Mouse (Mus musculus) thymus, postnatal 25 days (tissue): ENCODE results near the gene Gm5148.
A peak's percentile ranks its signal among the peaks of the same experiment; 100 is the strongest.

Experiments
- DNase-seq: peaks from one replicate; pipeline ENCODE4 v3.0.0; 2022

The Gm5148 gene

DNA sequence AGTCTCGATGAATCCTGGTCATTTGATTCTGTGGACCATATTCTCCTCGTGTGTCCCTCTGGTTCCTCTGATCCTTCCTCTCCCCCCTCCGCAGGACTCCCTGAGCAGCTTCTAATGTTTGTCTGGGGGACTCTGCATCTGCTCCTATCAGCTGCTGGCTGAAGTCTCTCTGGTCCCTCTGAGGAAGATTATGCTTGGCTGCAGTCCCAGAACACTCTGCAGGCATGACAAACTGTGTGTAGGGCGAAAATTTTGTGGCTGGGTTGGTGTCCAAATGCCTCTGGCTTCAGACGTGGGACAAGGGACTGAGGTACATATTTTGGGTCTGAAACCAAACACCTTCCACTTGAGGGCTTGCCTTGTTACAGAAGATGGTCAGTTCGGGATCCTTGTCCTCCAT, 13.1 kb upstream of the Gm5148 start:
- no peak for DNase-seq

DNA sequence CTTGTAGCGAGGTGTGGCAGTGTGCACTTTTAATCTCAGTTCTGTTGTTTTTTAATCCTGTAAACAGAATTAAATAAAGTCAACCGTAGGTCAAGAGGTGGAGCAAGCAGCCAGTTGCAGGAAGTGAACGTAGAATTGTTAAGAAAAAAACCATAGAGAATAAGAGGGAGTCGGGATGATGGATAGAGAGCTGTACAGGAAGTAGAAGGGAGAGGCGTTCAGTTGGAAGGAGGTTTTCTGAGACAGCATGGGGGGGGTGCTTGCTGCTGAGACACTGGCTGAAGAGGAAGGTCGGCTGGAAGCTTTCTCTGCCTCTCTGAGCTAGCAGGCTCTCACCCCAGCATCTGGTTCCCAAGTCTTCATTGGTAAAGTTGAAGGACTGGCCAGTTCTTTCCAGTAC, 10.9 kb upstream of the Gm5148 start:
- no peak for DNase-seq

DNA sequence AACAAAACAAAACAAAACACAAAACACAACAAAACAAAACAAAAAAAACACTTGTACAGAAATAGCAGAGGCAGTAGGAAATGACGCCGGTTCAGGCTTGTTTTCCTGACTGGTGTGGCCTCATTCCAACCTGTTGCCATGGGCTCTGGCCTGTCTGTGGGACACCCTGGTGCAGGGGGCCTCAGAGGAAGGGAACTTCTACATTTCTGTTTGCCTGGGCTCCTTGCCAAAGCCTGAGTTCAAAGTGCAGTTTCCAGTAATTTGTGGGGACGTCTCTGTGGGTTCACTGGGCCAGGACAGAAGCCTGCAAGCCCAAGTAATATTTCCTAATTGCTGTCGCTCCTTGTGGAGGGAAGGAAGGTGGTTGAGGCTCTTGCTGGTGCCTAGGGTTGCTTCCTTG, 4.9 kb upstream of the Gm5148 start:
- DNase-seq, result no peak

DNA sequence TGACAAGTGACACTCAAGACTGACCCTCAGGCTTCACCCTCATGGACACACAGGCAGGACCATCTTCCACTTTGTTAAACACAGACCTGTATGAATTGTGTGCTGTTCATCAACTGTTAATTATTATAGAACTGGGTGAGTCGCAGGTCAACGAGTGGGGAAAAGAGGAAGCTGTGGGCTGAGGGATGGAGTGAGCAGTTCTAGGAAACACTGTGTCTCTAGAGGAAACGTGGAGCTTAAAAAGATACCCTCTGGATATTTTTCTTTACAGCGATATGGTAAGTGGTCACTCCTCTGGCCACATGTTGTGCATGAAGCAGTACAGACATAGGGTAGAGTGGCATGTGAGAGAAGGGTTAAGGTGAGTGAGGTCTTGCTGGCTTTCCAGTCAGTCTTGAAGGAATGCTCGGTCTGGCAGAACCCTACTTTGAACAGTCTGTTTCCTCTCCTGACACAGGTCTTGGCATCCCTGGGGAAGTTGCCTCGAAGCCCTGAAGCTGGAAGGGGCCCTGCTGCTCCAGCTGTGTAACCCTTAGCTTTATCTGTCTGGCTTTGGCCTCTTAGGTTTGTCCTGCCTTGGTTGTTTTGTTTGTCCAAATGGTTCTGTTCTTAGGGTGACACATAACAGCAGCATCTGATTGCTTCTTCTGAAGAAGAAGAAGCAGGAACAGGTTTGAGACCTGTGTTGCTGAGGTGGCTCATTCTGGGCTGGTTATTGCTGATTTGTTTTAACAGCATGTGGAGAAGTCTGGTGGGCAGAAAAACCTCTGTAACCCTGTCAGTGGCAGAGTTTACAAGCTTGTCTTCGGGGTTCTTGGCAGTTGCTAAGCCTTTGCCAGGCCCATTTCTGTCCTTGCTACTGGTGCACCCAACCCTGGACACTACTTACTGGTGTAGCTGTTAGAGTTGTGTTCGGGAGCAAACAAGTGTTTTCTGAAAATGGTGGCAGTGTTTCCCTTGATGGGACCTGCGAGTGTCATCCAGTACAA, 4.1 kb upstream of the Gm5148 start:
- DNase-seq, result no peak

DNA sequence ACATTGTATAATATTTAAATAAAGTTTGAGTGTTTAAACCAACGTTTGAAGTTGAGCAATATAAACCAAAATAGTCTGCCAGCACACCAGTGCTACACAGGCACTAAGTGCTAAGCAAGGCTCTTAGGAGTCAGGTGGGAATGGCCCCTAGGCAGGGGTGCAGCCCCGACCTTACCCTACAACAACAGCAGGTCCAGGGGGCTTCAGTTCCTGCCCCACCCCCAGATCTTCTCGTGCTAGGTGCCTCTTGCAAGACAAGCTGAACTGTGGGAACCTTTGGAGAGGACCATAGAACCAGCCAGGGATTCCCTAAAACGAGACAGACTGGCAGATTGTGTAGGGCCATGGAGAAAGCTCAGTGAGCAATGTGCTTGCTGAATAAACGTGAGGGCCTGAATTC, 3.1 kb upstream of the Gm5148 start:
- no peak for DNase-seq

DNA sequence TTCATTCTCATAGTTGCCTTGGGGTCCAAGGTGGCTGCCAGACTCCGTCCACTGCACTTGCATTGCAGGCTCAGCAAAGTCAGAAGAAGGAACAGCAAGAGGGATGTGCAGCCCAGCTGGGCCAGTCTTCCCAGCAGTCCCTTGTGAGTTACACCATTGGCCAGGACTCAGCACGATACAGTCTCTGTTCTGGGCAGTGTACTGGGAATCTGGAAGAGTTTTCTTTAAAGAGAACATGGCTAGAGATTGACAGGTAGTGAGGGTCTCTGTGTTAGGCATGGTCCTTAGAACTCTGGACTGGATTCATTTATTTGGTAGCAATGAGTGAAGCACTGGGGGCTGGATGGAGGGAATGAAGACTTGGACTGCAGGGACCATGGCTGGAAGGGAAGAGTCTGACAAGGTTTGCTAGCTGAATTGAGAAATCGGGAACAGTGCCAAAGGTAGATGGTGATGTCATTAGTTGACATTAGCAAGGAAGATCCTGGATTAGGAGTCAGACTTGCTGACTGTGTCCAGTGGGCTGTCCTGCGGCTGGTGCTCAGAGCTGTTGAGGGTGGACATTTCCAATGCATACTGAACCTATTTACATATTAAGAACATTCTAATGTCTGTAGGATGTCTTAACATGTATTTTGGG, 2.3 kb upstream of the Gm5148 start:
- no peak for DNase-seq

DNA sequence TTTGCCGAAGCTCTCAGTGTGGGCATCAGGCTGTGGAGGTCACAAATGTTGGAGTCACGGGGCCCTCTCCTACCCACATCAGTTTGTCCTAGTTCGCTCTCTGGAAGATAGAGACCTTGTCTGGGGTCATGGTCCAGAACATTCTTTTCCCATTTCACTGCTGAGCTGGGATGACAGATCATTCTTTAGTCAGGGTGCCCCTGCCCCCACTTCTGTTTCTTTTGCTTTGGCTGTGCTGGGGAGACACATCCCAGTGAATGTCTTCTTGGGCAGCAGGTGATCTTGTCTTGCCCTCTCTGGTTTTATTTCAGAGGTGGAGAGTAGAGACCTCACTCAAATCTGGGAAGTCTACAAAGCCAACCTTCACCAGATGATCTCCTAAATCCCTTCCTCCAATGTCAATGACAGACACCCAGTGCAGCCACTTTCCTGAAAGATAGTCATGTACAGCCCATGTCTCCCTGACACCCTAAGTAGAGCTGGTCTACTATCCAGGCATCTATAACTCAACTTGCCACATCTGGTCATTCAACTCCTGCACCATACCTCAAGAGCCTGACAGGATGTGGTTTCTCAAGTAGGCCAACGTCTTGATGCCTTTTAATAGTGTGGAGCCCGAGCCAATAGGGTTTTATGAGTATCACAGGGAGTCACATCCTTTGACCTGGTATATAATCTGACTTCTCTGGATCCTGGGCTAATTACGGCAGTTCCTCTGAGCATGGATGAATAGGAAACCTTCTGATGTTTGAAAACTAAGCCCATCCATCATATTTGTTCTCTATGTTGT, 851 bp upstream of the Gm5148 start:
- DNase-seq, result no peak

DNA sequence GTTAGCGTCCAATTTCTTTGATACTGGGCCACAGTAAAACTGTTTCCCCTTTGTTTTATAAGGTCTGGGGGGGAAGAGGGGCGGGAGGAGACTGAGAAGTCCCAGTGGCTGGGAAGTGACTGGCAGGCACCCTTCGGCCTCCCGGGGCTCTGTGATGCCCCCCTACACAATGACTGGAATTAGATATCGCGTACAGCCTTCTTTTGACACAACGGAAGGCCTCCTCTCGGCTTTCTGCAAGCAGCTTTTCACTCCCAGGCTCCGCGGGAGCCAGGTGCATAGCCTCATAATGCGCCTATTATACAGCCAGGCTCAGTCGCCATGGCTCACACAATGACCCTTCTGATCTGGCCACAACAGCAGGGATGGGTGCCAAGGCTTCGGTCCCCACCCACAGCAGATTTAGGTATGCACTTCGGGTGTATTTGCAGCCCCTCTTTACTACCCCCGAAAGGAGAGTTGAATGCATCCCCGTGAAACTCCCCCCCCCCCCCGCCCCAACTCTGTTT, 574 bp downstream of the Gm5148 start:
- no peak for DNase-seq

DNA sequence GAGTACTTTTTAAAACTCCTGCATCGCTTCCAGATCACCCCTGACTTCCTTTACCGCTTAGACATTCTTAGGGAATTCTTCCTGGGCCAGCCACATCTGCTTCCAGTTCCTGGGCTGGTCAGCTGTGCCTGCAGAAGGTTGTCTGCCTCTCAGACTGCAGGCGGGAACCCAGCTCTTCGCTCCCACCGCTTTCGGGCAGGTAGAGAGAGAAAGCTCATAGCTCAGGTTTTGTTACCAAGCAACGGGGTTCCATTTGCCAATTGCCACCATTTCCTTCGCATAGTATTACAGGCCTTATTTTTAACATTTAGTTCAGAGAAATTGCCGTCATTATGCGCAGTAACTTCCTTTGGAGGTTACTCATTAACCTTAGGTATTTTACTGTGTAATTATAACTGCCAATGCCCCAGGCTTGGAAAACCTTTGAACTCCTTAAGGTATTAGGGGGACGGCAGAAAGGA, 1.2 kb downstream of the Gm5148 start:
- DNase-seq, result no peak

DNA sequence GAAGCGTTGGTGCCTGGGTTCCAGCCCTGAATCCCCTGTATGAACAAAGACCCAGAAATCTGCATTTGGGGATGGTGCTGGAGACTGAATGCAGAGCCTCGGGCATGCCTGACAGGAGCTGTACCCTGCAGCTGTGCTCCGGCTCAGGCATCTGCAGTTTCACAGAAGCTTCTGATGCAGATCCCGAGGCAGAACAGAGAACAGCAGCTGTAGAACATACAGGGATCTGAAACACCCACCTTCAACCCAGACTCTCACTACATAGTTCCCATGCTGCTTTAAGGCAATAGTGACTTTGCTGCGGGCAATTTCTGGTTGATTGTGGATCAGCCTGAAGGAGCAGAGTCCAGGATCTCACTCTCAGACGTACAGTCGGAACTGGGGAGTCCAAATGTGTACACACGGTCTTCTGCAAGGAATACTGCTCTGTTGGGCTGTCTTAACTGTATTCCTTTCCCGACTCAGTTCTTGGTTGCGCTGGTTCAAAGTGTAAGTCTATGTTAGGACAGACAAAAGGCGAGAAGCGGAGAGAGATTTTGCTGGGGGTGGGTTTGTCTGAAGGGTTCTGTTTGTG, 1.7 kb downstream of the Gm5148 start:
- DNase-seq, result no peak

DNA sequence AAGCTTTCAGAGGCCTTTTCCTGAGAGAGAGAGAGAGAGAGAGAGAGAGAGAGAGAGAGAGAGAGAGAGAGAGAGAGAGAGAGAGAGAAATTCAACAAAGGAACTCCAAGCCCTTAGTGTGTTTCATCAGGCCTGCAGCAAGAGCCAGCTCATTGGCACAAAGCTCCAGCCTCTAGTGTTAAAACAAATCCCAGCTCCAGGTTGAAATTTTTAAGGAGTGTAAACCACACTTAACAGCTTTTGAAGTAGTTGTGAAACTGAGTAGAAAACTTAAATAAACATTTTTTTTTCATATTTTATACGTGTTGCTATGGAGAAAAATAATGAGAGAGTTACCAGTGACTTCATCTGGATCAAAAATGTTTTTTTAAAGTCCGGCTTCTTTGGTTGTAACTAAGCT, 7.3 kb downstream of the Gm5148 start:
- no peak for DNase-seq

DNA sequence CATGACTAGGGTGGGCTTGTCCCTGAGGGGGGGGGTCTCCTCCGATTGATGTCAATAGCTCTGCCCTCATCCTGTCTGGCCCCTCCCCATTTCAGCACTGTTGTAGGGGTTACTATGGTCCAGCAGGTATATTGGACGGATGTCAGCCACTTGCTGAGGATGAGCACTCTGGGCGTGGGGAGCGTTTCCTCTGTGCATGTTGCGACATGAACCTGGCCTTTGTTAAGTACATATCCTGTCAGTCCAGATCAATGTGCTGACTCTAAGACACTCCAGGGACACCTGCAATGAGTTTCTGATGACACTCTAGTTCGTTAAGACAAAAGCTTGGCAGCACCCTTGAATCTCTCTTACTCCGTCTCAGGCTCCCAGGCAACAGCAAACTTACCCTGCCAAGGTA, 8.6 kb downstream of the Gm5148 start:
- DNase-seq, result no peak

DNA sequence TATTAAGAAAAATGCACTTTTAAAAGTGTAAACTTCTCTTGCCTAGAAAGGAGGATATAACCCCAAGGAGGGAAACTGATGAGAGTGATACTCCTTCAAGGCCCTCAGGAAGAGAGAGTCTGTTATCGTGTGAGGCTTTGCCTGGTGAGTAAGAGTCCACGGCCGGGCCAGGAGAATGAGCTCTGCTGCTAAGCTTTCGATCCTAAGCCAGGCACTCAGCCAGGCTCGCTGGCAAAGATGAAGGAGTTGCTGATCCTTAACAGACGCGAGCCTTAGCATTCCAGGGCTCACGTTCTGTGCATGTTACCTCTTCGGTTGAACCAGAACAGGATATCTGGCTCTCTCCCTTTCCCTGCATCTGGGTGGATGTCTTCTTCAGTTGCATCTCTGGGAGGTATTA, 11.8 kb downstream of the Gm5148 start:
- no peak for DNase-seq

DNA sequence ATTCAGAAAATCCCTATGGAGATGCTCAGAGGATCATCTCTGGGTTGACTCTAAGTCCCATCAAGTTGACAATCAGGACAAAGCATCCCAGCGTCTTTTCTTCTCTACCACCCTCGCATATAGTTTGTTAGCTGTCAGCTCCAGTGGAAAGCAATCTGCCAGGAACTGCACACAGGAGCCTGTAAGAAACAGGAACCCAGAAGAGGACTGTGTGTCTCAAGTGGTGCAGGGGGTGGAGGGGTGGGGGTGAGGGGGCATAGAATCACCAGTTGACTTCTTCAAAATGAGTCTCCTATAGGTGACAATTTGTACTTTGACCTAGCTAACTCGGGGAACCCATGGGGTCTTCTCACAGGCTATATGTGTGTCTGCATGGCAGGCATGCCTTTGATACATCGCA, 12.7 kb downstream of the Gm5148 start:
- no peak for DNase-seq

DNA sequence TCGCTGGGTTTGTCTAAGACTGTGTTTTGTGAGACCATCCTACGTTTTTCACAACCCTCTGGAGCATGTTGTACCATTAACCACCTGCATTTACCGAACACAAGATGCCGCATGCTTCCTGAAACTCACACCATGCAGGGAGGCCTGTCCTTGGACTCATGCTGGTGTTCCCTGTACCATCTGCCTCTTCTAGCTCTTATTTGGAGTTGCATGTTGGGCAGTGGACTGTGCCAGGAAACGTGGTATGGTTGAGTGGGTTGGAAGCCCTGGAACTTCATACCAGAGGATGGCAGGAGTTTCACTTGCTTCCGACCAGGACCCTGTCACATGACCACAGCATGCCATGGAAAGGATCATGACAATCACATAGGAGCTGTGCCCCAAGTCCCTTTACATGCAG, 16.5 kb downstream of the Gm5148 start:
- DNase-seq, result no peak

DNA sequence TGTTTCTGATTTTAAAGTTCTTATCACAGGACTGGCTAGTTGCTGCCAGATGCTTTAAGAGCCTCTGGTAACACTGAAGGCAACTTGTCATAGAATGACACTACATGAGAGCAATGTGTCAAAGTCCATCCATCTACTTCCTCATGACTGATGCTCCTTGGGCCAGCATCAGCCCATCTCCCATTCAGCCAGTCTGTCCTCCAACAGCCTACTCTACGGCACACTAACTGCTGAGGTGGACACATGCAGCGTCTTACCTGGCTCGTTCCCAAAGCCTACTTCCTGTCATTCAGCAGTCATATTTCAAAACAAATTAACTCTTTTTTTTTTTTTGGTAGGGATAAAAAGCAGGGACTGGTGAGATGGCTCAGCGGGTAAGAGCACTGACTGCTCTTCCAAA, 17.9 kb downstream of the Gm5148 start:
- no peak for DNase-seq

DNA sequence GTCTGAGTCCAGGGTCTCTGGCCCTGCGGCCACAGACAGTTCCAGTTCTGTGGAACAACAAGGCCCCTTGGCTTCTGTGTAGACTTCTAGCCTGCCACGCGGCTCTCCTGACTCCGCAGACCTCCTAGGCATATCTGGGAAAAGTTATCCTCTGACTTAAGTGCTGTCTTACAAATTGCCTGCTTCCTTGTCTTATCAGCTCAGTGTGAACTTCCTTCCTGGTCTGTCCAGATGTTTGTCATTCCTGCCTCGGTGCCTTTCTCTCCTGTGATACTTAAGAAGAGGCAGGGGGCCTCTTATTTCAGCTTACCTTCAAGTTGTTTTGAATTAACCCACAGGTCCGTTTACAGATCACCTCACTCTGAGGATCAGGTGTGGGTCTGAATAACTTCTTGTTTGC, 18.9 kb downstream of the Gm5148 start:
- no peak for DNase-seq

DNA sequence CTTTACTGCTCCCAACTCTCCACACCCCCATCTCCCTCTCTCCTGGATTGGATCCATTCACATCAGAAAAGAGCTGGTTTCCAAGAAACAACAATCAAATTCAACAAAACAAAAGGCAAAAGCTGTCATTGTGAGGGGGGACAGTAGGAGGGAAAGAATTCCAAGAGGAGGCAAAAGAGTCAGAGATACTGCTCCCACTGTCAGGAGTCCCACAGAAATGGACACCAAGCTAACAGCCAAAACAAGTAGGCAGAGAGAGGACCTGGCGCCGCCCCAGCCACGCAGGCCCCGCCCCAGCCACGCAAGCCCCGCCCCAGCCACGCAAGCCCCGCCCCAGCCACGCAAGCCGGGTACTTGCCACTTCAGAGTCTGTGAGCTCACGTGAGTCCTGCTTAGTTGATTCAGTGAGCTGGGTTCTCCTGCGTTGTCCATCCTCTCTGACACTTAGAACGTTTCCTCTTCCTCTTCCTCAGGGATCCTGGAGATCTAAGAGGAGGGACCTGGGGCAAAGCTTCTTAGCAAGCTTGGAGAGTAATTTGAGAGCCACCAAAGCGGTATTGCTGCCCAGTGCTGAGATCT, 19.5 kb downstream of the Gm5148 start:
- DNase-seq, result no peak

DNA sequence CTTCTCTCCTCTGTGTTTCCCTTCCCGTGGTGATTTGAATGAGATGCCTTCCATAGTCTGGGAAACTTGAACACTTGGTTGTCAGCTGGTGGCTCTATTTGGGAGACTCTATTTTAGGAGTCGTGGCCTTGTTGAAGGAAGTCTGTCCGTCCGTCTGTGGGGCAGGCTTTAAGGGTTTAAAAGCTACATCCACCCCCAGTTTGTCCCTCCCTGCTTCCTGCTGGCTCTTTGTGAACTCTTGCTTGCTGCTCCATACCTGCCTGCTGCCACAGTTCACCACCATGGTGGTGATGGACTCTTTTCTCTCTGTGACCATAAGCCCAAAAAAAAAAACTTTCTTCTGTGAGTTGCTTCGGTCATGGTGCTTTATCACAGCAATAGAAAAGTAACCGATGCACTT, 21.2 kb downstream of the Gm5148 start:
- no peak for DNase-seq

DNA sequence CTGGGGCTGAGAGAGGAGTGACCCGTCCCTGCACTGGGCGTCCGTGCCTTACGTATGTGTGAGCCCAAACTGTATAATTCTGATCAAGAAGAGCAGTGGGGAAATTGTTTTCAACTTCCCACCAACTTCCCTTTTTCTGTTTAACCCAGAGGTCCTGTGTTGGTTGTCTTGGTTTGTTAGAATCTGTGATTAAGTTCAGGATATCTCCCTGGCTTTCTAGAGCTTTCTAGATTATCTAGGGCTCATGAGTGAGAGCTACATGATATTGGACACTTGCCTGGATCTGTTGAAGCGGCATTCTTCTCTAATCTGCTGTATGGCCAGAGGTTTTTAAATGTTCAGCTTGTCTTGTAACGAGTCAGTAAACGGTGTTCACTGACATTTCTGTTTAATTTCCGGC, 30.7 kb downstream of the Gm5148 start:
- no peak for DNase-seq

DNA sequence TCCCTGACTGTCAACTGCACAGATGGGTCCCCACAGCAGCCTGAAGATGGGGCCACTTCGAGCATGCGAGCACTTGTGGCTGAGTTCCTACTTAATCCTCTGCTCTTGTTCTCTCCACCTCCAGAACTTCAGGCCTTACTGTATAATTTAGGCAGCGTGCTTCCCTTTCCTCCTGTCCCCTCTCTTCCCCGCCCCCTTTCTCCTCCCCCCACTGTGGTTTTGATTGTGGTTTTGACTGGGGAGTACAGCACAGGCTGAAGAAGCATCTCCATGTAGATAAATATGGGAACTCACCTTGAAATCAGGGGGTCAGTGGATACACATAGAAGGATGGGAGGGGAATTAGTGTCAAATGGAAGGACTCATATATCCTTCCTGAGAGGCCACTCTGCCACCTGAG, 31.3 kb downstream of the Gm5148 start:
- no peak for DNase-seq

DNA sequence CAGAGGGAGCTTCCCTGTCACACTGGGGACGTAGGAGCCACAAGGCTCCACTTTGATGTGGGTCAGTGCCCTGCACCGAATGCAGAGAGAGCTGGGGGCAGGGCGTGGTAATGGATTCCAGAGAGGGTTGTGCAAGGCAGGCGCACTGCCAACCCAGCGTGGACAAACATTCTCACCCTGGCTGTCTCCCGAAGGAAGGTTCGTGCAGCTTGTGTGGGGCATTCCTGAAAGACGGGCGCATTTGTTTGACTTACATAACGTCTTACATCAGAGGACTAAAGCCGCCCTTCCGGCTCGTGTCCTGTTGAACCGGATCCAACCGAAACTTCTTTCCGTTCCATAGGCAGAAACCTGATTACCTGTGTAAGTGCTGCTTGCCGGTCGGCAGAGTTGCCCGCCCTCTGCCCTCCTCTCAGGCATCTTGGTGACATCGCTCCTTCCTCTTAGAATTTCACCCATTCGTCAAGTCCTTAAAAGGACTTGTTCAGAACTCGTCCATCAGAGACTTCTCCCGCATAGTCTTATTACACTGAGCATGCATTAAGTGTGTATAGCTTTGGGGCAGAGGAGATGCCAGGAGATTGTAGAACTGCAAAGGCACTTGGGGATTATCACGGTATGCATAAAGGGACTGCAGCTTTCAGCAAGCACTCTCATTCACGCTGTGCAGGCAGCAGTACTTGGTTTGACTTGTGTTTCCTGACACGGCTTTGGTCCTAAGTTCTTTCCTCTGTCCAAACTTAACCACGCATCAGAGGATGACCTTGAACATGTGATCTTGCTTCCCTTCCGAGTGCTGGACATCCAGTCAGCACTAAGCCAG, 36.9 kb downstream of the Gm5148 start:
- peak; percentile 26 for DNase-seq
